13 mouse cellular contexts compared by ENCODE assay signal in genomic region chr1:153273657-153274056, GRCm38 (mm10). TPM values are rescaled to one million over a fixed set of nuclear protein-coding genes. Genes with fewer than 3 reads are reported as not detected.
DNase-seq lines count a peak whose midpoint lies in the region; ATAC-seq and TF ChIP-seq lines count a peak whose summit lies in the region.
"Had no signal": no experiment of that assay in that cellular context is flagged by ENCODE, and none has a peak within 500 bp of the region (broad histone marks: within the 10 kb centered on the region; RNA-seq: fewer than 3 reads in every experiment).

No protein-coding gene starts in this region.

- 30% methylated on average over 8 of the region's 8 CpGs for WGBS in embryonic facial prominence, embryonic 13.5 days
- WGBS in embryonic facial prominence, embryonic 10.5 days = 56% methylated on average over 8 of the region's 8 CpGs
- WGBS in kidney, embryonic 15.5 days = 65% methylated on average over 8 of the region's 8 CpGs
- 32% methylated on average over 8 of the region's 8 CpGs for WGBS in liver, embryonic 11.5 days

- peak overlapping the region; percentile 14; the same call in 1 of the 2 replicates for H3K4me2 ChIP-seq in embryonic facial prominence, embryonic 13.5 days
- H3K4me2 ChIP-seq in kidney, embryonic 15.5 days = no peak overlapping the region
- peak overlapping the region; percentile 31 for H3K4me2 ChIP-seq in liver, embryonic 11.5 days

- H3K9ac ChIP-seq in embryonic facial prominence, embryonic 13.5 days = no peak overlapping the region
- H3K9ac ChIP-seq in kidney, embryonic 15.5 days = no peak overlapping the region
- H3K9ac ChIP-seq in liver, embryonic 11.5 days (ENCODE audit: low read depth, low read length) = no peak overlapping the region

- no peaks in the 10 kb centered on the region for H3K27me3 ChIP-seq in embryonic facial prominence, embryonic 13.5 days
- no peaks in the 10 kb centered on the region for H3K27me3 ChIP-seq in embryonic facial prominence, embryonic 10.5 days (replicated peaks; ENCODE audit: low read depth, poor library complexity, severe bottlenecking)
- H3K27me3 ChIP-seq in kidney, embryonic 15.5 days = no peaks in the 10 kb centered on the region
- no peaks in the 10 kb centered on the region for H3K27me3 ChIP-seq in E14TG2a.4 (ENCODE audit: insufficient read depth, low read length)
- no peaks in the 10 kb centered on the region for H3K27me3 ChIP-seq in liver, embryonic 11.5 days (replicated peaks; ENCODE audit: control insufficient read depth, insufficient read depth, low read length)

- H3K4me3 ChIP-seq in embryonic facial prominence, embryonic 13.5 days = no peak overlapping the region
- H3K4me3 ChIP-seq in embryonic facial prominence, embryonic 10.5 days = no peak overlapping the region
- no peak overlapping the region for H3K4me3 ChIP-seq in kidney, embryonic 15.5 days (replicated peaks)
- H3K4me3 ChIP-seq in E14TG2a.4 (replicated peaks; ENCODE audit: low read length) = 0 out of 2 replicates have a peak overlapping the region, but pooled peaks have one; percentile 17
- H3K4me3 ChIP-seq in liver, embryonic 11.5 days (ENCODE audit: low read depth, low read length) = no peak overlapping the region
- H3K4me3 ChIP-seq: hindbrain, embryonic 10.5 days had no signal

- H3K36me3 ChIP-seq in embryonic facial prominence, embryonic 13.5 days = no peaks in the 10 kb centered on the region
- H3K36me3 ChIP-seq in embryonic facial prominence, embryonic 10.5 days (replicated peaks) = no peaks in the 10 kb centered on the region
- peaks cover 3% of the 10 kb centered on the region; the same call in 1 of the 2 replicates for H3K36me3 ChIP-seq in kidney, embryonic 15.5 days
- no peaks in the 10 kb centered on the region; the same call in none of the 2 replicates for H3K36me3 ChIP-seq in E14TG2a.4 (ENCODE audit: insufficient read depth, low read length)
- H3K36me3 ChIP-seq in liver, embryonic 11.5 days (ENCODE audit: control insufficient read depth, insufficient read depth, low read length) = no peaks in the 10 kb centered on the region
- H3K36me3 ChIP-seq: hindbrain, embryonic 10.5 days had no signal

- peak overlapping the region; percentile 44; the same call in 1 of the 2 replicates for H3K27ac ChIP-seq in embryonic facial prominence, embryonic 13.5 days
- no peak overlapping the region for H3K27ac ChIP-seq in embryonic facial prominence, embryonic 10.5 days (replicated peaks)
- H3K27ac ChIP-seq in kidney, embryonic 15.5 days = peak overlapping the region; percentile 7; the same call in 1 of the 2 replicates
- H3K27ac ChIP-seq in liver, embryonic 11.5 days (ENCODE audit: low read depth, low read length) = no peak overlapping the region
- H3K27ac ChIP-seq: hindbrain, embryonic 10.5 days had no signal

- ATAC-seq in embryonic facial prominence, embryonic 13.5 days (ENCODE audit: insufficient number of reproducible peaks, insufficient read depth, low FRiP score, low TSS enrichment, low read depth) = no peak
- ATAC-seq in kidney, embryonic 15.5 days (replicated peaks; ENCODE audit: low FRiP score) = no peak
- peak; percentile 47; the same call in 1 of the 2 replicates for ATAC-seq in liver, embryonic 11.5 days (replicated peaks; ENCODE audit: low FRiP score)
- ATAC-seq: forebrain, embryonic 16.5 days had no signal

- TF ChIP-seq CTCF in E14TG2a.4 (conservative IDR thresholded peaks at IDR 0.05; ENCODE audit: low read length) = no peak

- DNase-seq in embryonic facial prominence, embryonic 10.5 days (ENCODE audit: low spot score) = no peak
- no peak for DNase-seq in kidney, adult 8-10 months
- DNase-seq in liver, embryonic 11.5 days (ENCODE audit: low spot score) = no peak
- DNase-seq in adrenal gland, postnatal 14 days = no peak
- DNase-seq in B cell, adult 2 months = no peak
- DNase-seq: embryo, embryonic 11 days; kidney, postnatal 25 days; thymus, postnatal 4 days had no signal

- peaks cover 38% of the 10 kb centered on the region for H3K4me1 ChIP-seq in embryonic facial prominence, embryonic 13.5 days
- peaks cover 25% of the 10 kb centered on the region for H3K4me1 ChIP-seq in embryonic facial prominence, embryonic 10.5 days
- H3K4me1 ChIP-seq in kidney, embryonic 15.5 days = peaks cover 50% of the 10 kb centered on the region
- H3K4me1 ChIP-seq in E14TG2a.4 (replicated peaks; ENCODE audit: low read depth, low read length) = peaks cover 89% of the 10 kb centered on the region
- H3K4me1 ChIP-seq in liver, embryonic 11.5 days (replicated peaks; ENCODE audit: control insufficient read depth, insufficient read depth, low read length) = peaks cover 22% of the 10 kb centered on the region

- no peaks in the 10 kb centered on the region for H3K9me3 ChIP-seq in embryonic facial prominence, embryonic 13.5 days
- H3K9me3 ChIP-seq in embryonic facial prominence, embryonic 10.5 days = no peaks in the 10 kb centered on the region
- H3K9me3 ChIP-seq in kidney, embryonic 15.5 days (replicated peaks) = no peaks in the 10 kb centered on the region
- H3K9me3 ChIP-seq in E14TG2a.4 (ENCODE audit: low read length) = no peaks in the 10 kb centered on the region
- H3K9me3 ChIP-seq in liver, embryonic 11.5 days (ENCODE audit: control insufficient read depth, low read length) = no peaks in the 10 kb centered on the region
- H3K9me3 ChIP-seq: hindbrain, embryonic 10.5 days had no signal

RNA-seq across cellular contexts. Expression of gene Lamc1, which starts 58.9 kb away (rescaled TPM):
- 35.9 and 41.9 TPM in 2 replicates for polyA plus RNA-seq in embryonic facial prominence, embryonic 13.5 days (2015; fragmentation: Nextera tagmentation; extraction: Ambion mirVana)
- polyA plus RNA-seq in embryonic facial prominence, embryonic 10.5 days (2016; fragmentation: Nextera tagmentation; extraction: Ambion mirVana) = 26.5 and 28.4 TPM in 2 replicates
- polyA plus RNA-seq in kidney, embryonic 15.5 days (2015; fragmentation: Nextera tagmentation; extraction: Ambion mirVana) = 93.5 and 101 TPM in 2 replicates
- 29.5 and 31.9 TPM in 2 replicates for polyA plus RNA-seq in liver, embryonic 11.5 days (2014; fragmentation: Nextera tagmentation; extraction: Ambion mirVana)
- 169 and 170 TPM in 2 replicates for total RNA-seq in adrenal gland, postnatal 14 days (2021)

Comparison
In these comparisons a context has a peak if more than half of its experiments do, and no peak if none do; other contexts are left out.
1. H3K27ac ChIP-seq: peak in embryonic facial prominence, embryonic 13.5 days (single experiment) and kidney, embryonic 15.5 days (single experiment); none in embryonic facial prominence, embryonic 10.5 days (single experiment) and liver, embryonic 11.5 days (single experiment).